Mouse (Mus musculus) forebrain, embryonic 13.5 days (tissue): Measurements from ENCODE around the gene Pabpn1. TPM values are rescaled to one million over a fixed set of nuclear protein-coding genes. Genes with fewer than 3 reads are reported as not detected.

Experiments
- ATAC-seq: fragments of 200-750 bp; cut with Nextera tagmentation; 2 replicates; pipeline ENCODE4 v1.8.0; 2017
- H3K27ac ChIP-seq: fragments of 300-500 bp; sonication (generic); 2 replicates; pipeline ENCODE4 v1.5.1; 2015; ENCODE audit warnings: inconsistent platforms, mild to moderate bottlenecking, moderate library complexity
- H3K27me3 ChIP-seq: fragments of 300-500 bp; sonication (generic); 2 replicates; pipeline ENCODE4 v1.6.1; 2015; ENCODE audit warnings: mild to moderate bottlenecking, inconsistent platforms
- H3K36me3 ChIP-seq: fragments of 300-500 bp; sonication (generic); 2 replicates; pipeline ENCODE4 v1.6.1; 2015; ENCODE audit warnings: mild to moderate bottlenecking, inconsistent platforms; ENCODE audit not compliant: poor library complexity, severe bottlenecking
- H3K4me1 ChIP-seq: fragments of 300-500 bp; sonication (generic); 2 replicates; pipeline ENCODE4 v1.6.1; 2015; ENCODE audit warnings: inconsistent platforms
- H3K4me2 ChIP-seq: fragments of 300-500 bp; sonication (generic); 2 replicates; pipeline ENCODE4 v1.6.1; 2015; ENCODE audit warnings: inconsistent platforms, mild to moderate bottlenecking, moderate library complexity
- H3K4me3 ChIP-seq: fragments of 300-500 bp; sonication (generic); 2 replicates; pipeline ENCODE4 v1.5.1; 2015; ENCODE audit warnings: mild to moderate bottlenecking, inconsistent platforms
- H3K9ac ChIP-seq: fragments of 300-500 bp; sonication (generic); 2 replicates; pipeline ENCODE4 v1.6.1; 2015; ENCODE audit warnings: mild to moderate bottlenecking, inconsistent platforms
- H3K9me3 ChIP-seq: fragments of 300-500 bp; sonication (generic); replicated peaks from 2 replicates; pipeline ENCODE4 v1.6.1; 2016; ENCODE audit warnings: inconsistent platforms
- WGBS: fragments of 180-500 bp; shearing (Covaris S2); methylation state at CpG from one replicate; pipeline ENCODE4 v1.1.7; 2015; 5-methylcytosine and 5-hydroxymethylcytosine counted together
- polyA plus RNA-seq: library from polyadenylated mRNA; unstranded; fragments of >200 nt; fragmentation: Nextera tagmentation; extraction: Ambion mirVana; gene quantifications from 2 replicates; pipeline ENCODE4 v1.2.1, GENCODE M21; 2015

Gene Pabpn1
- polyA plus RNA-seq, 1 experiment from 2014 or later = 171 TPM

DNA sequence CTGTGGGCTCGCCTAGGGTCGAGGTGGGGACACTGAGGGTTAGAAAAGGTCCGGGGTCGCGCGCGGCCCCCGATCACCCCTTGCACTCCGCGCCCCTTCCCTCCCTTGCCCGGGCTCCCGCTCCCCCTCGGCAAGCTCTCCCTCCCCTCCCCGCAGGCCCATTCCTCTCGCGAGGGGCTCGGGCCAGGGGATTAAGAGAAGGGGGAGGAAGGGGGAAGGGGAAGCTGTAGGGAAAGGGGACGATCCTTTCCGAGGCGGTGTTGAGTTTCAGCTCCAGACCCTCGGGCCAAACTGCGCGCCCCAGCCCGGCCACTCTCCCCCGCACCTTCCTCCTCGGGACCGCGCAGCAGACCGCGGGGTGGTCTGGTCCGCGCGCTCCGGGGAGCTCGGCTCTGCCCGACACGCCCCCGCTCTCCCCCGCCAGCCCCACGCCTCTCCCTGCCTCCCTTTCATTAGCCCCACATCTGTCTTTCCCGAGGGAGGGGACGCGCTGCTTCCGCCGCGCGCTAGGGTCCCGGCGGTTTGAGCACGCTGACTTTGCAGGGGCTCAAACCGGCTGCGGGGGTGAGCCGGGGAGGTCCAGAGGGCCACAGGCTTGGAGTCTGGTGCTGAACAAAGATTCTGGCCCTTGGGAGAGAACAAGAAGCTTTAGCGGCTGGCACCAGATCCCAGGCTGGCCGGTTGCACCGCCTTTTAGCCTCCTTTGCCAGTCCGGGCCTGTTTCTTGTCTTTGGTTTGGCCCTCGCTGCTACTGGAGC, 34.3 kb downstream of the Pabpn1 start:
- Histone ChIP-seq H3K9me3 (peaks cover 6% of the 10 kb centered on the region), H3K4me1 (peaks cover 45% of the 10 kb centered on the region), H3K27ac (peak overlapping the region; percentile 98), H3K4me3 (peak overlapping the region; percentile 58), H3K27me3 (no peaks in the 10 kb centered on the region), H3K9ac (peak overlapping the region; percentile 86), H3K4me2 (peak overlapping the region; percentile 93), H3K36me3 (peaks cover 12% of the 10 kb centered on the region)
- WGBS = under 1% methylated on average over 45 of the region's 58 CpGs
- ATAC-seq = peak; percentile 68

DNA sequence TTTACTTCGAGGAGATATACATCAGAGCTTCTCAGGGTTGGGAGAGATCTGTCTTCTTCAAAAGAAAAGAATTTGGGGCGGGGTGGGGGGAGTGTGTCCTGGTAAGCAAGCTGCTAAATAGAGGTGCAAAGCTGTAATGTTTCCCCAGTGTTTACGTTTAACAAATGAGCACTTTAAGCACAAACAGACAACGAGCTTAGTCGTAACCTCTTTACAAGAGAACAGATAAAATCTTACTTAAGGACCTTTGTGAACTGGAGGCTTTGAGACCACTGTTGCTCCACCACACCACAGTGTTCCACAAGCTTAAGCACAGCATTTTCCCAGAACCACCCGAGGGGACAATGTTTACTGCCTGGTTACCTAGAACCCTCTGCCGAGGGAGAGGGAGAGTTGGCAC, 35.0 kb downstream of the Pabpn1 start:
- no peak for ATAC-seq
- H3K4me2 ChIP-seq = peak overlapping the region; percentile 93
- H3K27me3 ChIP-seq = no peaks in the 10 kb centered on the region
- peak overlapping the region; percentile 98 for H3K27ac ChIP-seq
- 11% methylated on average over 7 of the region's 7 CpGs for WGBS
- H3K9me3 ChIP-seq = no peaks in the 10 kb centered on the region
- H3K9ac ChIP-seq = peak overlapping the region; percentile 86
- peaks cover 45% of the 10 kb centered on the region for H3K4me1 ChIP-seq
- H3K36me3 ChIP-seq = peaks cover 5% of the 10 kb centered on the region; the same call in 1 of the 2 replicates
- H3K4me3 ChIP-seq = peak overlapping the region; percentile 58

DNA sequence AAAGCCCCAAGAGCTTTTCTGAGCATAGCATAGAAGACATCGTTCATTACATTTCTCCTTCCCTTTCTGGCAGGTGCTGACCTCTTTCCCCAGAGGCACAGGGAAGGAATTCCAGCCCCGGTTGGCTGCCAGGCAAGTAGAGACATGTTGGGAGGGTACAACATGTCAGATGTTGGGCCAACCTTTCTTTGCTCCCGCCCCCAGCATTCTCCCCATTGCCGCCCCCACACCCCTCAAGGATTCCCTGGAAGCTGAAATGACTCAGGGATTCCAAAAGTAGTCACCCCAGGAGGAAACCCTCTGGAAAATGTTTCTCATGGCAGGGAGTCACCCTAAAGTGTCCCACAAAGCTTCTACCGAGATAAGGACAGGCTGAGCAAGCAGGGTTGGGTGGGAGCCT, 37.5 kb downstream of the Pabpn1 start:
- H3K27ac ChIP-seq = no peak overlapping the region
- no peak overlapping the region for H3K9ac ChIP-seq
- H3K4me2 ChIP-seq = no peak overlapping the region
- no peaks in the 10 kb centered on the region for H3K27me3 ChIP-seq
- no peaks in the 10 kb centered on the region for H3K36me3 ChIP-seq
- ATAC-seq = no peak
- H3K4me3 ChIP-seq = no peak overlapping the region
- 86% methylated on average over 5 of the region's 5 CpGs for WGBS
- no peaks in the 10 kb centered on the region for H3K9me3 ChIP-seq
- peaks cover 35% of the 10 kb centered on the region for H3K4me1 ChIP-seq

DNA sequence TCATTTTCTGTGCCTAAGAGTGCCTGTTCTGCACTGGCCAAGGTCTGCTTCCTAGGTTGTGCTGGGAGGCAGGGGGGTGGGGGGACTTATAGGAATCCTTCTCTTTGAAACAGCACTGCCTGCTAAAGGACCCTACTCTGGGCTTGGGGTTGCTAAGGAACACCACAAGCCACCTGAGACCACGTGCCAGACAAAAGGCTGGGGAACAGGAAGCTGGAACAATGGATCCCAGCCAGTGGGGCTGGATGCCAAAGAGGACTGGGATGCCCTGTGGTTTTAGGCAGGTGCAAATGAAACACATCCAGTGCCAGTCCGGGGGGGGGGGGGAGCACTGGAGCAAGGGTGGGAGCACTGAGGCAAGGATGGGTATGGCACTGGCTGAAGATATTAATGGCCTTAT, 38.1 kb downstream of the Pabpn1 start:
- no peaks in the 10 kb centered on the region for H3K36me3 ChIP-seq
- H3K4me2 ChIP-seq = no peak overlapping the region
- H3K4me1 ChIP-seq = peaks cover 30% of the 10 kb centered on the region
- ATAC-seq = no peak
- no peak overlapping the region for H3K27ac ChIP-seq
- H3K9me3 ChIP-seq = no peaks in the 10 kb centered on the region
- no peak overlapping the region for H3K4me3 ChIP-seq
- no peaks in the 10 kb centered on the region for H3K27me3 ChIP-seq
- H3K9ac ChIP-seq = no peak overlapping the region
- 25% methylated on average over 2 of the region's 2 CpGs for WGBS

GRCm38 (mm10) chr14:54932645-54933150, 40.4 kb downstream of the Pabpn1 start, which contains the start of gene Il25:
Gene Il25 (plus strand): TSS chr14:54932695.
- no peaks in the 10 kb centered on the region for H3K36me3 ChIP-seq
- H3K4me2 ChIP-seq = no peak within 1 kb of the TSS
- no peaks in the 10 kb centered on the region for H3K9me3 ChIP-seq
- H3K4me3 ChIP-seq = no peak within 1 kb of the TSS
- no peaks in the 10 kb centered on the region for H3K27me3 ChIP-seq
- no peak for ATAC-seq
- H3K4me1 ChIP-seq = peaks cover 24% of the 10 kb centered on the region
- WGBS = 37% methylated on average over 6 of the region's 6 CpGs
- H3K27ac ChIP-seq = no peak within 1 kb of the TSS; the same call in 1 of the 2 replicates
- H3K9ac ChIP-seq = no peak within 1 kb of the TSS

GRCm38 (mm10) chr14:54935904-54936830, 43.9 kb downstream of the Pabpn1 start, which contains the start of gene Cmtm5:
Gene Cmtm5 (plus strand): TSS chr14:54936261.
- peak; percentile 51; the same call in 1 of the 2 replicates for ATAC-seq
- Histone ChIP-seq H3K4me2 (no peak within 1 kb of the TSS), H3K27ac (no peak within 1 kb of the TSS), H3K9me3 (no peaks in the 10 kb centered on the region), H3K9ac (peak within 1 kb of the TSS; percentile 21; the same call in 1 of the 2 replicates), H3K4me3 (no peak within 1 kb of the TSS), H3K36me3 (no peaks in the 10 kb centered on the region), H3K4me1 (peaks cover 16% of the 10 kb centered on the region), H3K27me3 (no peaks in the 10 kb centered on the region)
- WGBS = 46% methylated on average over 8 of the region's 8 CpGs

DNA sequence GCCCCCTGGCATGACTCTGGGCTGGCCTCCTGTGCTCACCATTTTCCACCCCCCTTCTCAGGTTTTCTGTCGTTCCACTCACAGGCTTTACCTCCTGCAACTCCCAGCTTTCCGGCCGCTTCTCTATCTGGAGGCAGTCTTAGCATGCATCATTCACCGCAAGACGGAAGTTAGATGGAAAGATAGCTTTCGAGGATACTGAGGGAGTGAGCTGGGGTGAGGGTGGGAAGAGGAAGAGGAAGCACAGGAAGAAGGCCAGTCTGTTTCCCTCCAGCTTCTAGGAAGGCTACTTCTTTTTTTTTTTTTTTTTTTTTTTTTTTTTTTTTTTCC, 44.5 kb downstream of the Pabpn1 start:
- H3K27ac ChIP-seq = no peak overlapping the region
- no peaks in the 10 kb centered on the region for H3K9me3 ChIP-seq
- H3K9ac ChIP-seq = peak overlapping the region; percentile 21; the same call in 1 of the 2 replicates
- ATAC-seq = no peak
- H3K4me2 ChIP-seq = no peak overlapping the region
- H3K4me1 ChIP-seq = peaks cover 16% of the 10 kb centered on the region
- H3K36me3 ChIP-seq = no peaks in the 10 kb centered on the region
- no peak overlapping the region for H3K4me3 ChIP-seq
- no peaks in the 10 kb centered on the region for H3K27me3 ChIP-seq
- 75% methylated on average over 6 of the region's 6 CpGs for WGBS

DNA sequence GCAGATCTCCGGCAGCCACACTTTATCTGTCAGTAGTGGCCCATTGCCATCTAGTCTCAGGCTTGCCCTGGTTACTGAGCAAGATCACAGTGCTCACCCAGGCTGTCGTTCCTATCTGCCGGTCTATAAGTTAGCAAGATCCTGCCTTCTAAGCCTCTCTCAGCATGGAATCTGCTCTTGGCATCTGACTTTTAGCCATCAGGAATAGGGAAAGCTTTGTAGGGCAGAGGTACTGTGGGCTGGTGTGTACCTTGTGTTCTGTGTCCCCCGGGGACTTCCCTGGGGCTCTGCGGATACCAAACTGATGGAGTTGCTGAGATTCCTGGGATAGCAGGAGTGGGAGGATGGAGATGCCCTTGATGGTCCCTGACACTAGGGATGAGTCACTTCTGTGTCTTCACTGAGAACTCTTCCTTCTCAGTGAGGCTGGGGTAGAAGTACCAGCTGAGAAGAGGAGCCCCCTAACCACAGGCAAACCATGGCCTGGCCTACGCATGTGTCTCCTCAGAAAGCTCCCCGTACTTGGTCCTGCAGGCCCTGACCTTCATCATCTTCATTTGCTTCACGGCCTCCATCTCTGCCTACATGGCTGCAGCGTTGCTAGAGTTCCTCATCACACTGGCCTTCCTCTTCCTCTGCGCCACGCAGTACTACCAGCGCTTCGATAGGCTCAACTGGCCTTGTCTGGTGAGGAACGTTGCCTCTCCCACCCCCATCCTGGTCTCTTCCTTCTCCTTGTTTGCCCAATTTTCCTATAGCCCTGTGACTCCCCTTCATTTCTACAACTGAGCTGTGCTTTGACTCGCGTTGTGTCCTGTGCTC, 45.3 kb downstream of the Pabpn1 start:
- H3K4me2 ChIP-seq = no peak overlapping the region
- peaks cover 16% of the 10 kb centered on the region for H3K4me1 ChIP-seq
- H3K9me3 ChIP-seq = no peaks in the 10 kb centered on the region
- no peaks in the 10 kb centered on the region for H3K36me3 ChIP-seq
- no peak overlapping the region for H3K9ac ChIP-seq
- no peak overlapping the region for H3K27ac ChIP-seq
- H3K27me3 ChIP-seq = no peaks in the 10 kb centered on the region
- no peak for ATAC-seq
- H3K4me3 ChIP-seq = no peak overlapping the region
- WGBS = 93% methylated on average over 16 of the region's 16 CpGs

DNA sequence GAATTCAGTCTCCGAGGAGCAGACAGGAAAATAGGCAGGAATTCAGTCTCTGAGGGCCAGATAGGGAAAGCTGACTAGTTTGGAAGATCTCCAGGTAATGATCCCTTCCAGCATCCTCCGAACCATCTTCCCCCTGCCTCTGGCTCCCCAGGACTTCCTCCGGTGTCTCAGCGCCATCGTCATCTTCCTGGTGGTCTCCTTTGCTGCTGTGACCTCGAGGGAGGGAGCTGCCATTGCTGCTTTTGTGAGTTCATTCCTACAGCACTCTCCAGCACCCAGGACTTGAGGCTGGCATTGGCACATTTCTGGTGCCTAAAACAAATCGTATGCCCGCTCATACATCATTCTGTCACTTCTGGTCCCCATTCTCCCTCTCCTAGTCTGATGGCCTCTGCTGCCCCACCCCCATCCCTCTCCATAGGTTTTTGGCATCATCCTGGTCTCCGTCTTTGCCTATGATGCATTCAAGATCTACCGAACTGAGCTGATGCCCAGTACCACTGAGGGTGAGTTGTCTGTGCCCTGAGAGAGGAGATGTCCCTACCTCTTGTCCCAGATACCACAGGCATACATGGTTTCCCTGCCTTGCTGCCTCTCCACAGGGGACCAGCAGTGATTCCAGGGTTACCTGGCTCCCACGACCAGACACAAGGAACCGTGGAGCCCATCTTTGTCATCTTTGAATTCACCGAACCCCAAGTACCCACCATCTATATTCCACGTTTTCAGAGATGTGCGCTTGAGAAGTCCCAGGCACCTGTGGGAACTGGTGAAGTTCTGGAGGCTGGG, 46.3 kb downstream of the Pabpn1 start:
- H3K9ac ChIP-seq = no peak overlapping the region
- no peak overlapping the region for H3K4me3 ChIP-seq
- no peaks in the 10 kb centered on the region for H3K36me3 ChIP-seq
- H3K27me3 ChIP-seq = no peaks in the 10 kb centered on the region
- peaks cover 14% of the 10 kb centered on the region for H3K4me1 ChIP-seq
- WGBS = 80% methylated on average over 15 of the region's 15 CpGs
- H3K27ac ChIP-seq = no peak overlapping the region
- no peaks in the 10 kb centered on the region for H3K9me3 ChIP-seq
- no peak overlapping the region for H3K4me2 ChIP-seq
- ATAC-seq = no peak

GRCm38 (mm10) chr14:54939434-54940175, 47.3 kb downstream of the Pabpn1 start:
- Histone ChIP-seq H3K4me3 (no peak overlapping the region), H3K9me3 (no peaks in the 10 kb centered on the region), H3K4me1 (peaks cover 14% of the 10 kb centered on the region), H3K36me3 (no peaks in the 10 kb centered on the region), H3K27ac (no peak overlapping the region), H3K4me2 (no peak overlapping the region), H3K27me3 (no peaks in the 10 kb centered on the region), H3K9ac (no peak overlapping the region)
- peak; percentile 41; the same call in 1 of the 2 replicates for ATAC-seq
- WGBS = 52% methylated on average over 12 of the region's 12 CpGs
